Mouse (Mus musculus) lung, postnatal 4 days (tissue): Measurements from ENCODE around the gene Ly6g5b.

Experiments
- DNase-seq, 2 experiments: peaks; one replicate each; pipeline ENCODE4 v3.0.0; 2021

Ly6g5b gene

GRCm38 (mm10) chr17:35104079-35104478 lies 11.1 kb downstream of the Ly6g5b start:
- DNase-seq: no peak

- DNase-seq: no peak
Observed at GRCm38 (mm10) chr17:35103221-35103690, 12.0 kb downstream of the Ly6g5b start.

- DNase-seq: no peak
Observed at GRCm38 (mm10) chr17:35102299-35102698, 12.9 kb downstream of the Ly6g5b start.

GRCm38 (mm10) chr17:35101161-35101560 lies 14.1 kb downstream of the Ly6g5b start:
- DNase-seq: no peak

GRCm38 (mm10) chr17:35100196-35100765 lies 14.9 kb downstream of the Ly6g5b start:
- no peak for DNase-seq

- peak; percentile 20 to 39 for DNase-seq
Observed at GRCm38 (mm10) chr17:35097164-35097655, 18.0 kb downstream of the Ly6g5b start.

- DNase-seq: no peak
Observed at GRCm38 (mm10) chr17:35096597-35096996, 18.6 kb downstream of the Ly6g5b start.

- no peak for DNase-seq
Observed at GRCm38 (mm10) chr17:35094475-35095365, 20.5 kb downstream of the Ly6g5b start.

- DNase-seq: peak in 1 of 2 experiments; percentile 55
Observed at GRCm38 (mm10) chr17:35092403-35093198, 22.6 kb downstream of the Ly6g5b start.

GRCm38 (mm10) chr17:35090166-35090932 lies 24.9 kb downstream of the Ly6g5b start:
- DNase-seq: no peak

- peak; percentile 96 to 97 for DNase-seq
Observed at GRCm38 (mm10) chr17:35088825-35089644, 26.2 kb downstream of the Ly6g5b start, which contains the start of gene Abhd16a. TSS of gene Abhd16a (plus strand) at chr17:35089263.

GRCm38 (mm10) chr17:35088151-35088550 lies 27.1 kb downstream of the Ly6g5b start:
- no peak for DNase-seq

GRCm38 (mm10) chr17:35085208-35085865 lies 29.9 kb downstream of the Ly6g5b start, which contains the start of gene Ly6g6f:
TSS of gene Ly6g6f (minus strand) at chr17:35085610.
- no peak for DNase-seq

GRCm38 (mm10) chr17:35083929-35084497 lies 31.2 kb downstream of the Ly6g5b start:
- DNase-seq: no peak

- DNase-seq: no peak
Observed at GRCm38 (mm10) chr17:35082841-35083576, 32.2 kb downstream of the Ly6g5b start.

- DNase-seq: no peak
Observed at GRCm38 (mm10) chr17:35080710-35081109, 34.5 kb downstream of the Ly6g5b start.

GRCm38 (mm10) chr17:35080248-35080647 lies 35.0 kb downstream of the Ly6g5b start:
- DNase-seq: no peak

GRCm38 (mm10) chr17:35079778-35080177 lies 35.5 kb downstream of the Ly6g5b start:
- no peak for DNase-seq

GRCm38 (mm10) chr17:35077786-35078233 lies 37.4 kb downstream of the Ly6g5b start, which contains the start of gene Ly6g6d:
TSS of gene Ly6g6d (minus strand) at chr17:35078065.
- DNase-seq: peak; percentile 82
